Mouse (Mus musculus) stomach, postnatal 0 days (tissue): Measurements from ENCODE around the gene Smoc2. TPM values are rescaled to one million over a fixed set of nuclear protein-coding genes. Genes with fewer than 3 reads are reported as not detected.

Experiments
- ATAC-seq: fragments of 200-750 bp; cut with Nextera tagmentation; 2 replicates; pipeline ENCODE4 v1.8.0; 2017; ENCODE audit not compliant: low FRiP score, low TSS enrichment
- DNase-seq: peaks from one replicate; pipeline ENCODE4 v3.0.0-alpha.2; 2016; ENCODE audit warnings: low spot score
- H3K27ac ChIP-seq: fragments of 300-500 bp; sonication (generic); replicated peaks from 2 replicates; pipeline ENCODE4 v1.5.1; 2014; ENCODE audit warnings: mild to moderate bottlenecking, control low read depth
- H3K27me3 ChIP-seq: fragments of 300-500 bp; sonication (generic); 2 replicates; pipeline ENCODE4 v1.6.1; 2014; ENCODE audit warnings: low read length; ENCODE audit not compliant: control insufficient read depth, insufficient read depth
- H3K36me3 ChIP-seq: fragments of 300-500 bp; sonication (generic); 2 replicates; pipeline ENCODE4 v1.6.1; 2014; ENCODE audit warnings: low read length, mixed read lengths; ENCODE audit not compliant: control insufficient read depth, insufficient read depth
- H3K4me1 ChIP-seq: fragments of 300-500 bp; sonication (generic); replicated peaks from 2 replicates; pipeline ENCODE4 v1.6.1; 2014; ENCODE audit warnings: antibody characterized with exemption; ENCODE audit not compliant: control insufficient read depth, insufficient read depth
- H3K4me2 ChIP-seq: fragments of 300-500 bp; sonication (generic); replicated peaks from 2 replicates; pipeline ENCODE4 v1.6.1; 2014; ENCODE audit warnings: low read depth, mild to moderate bottlenecking, control low read depth, moderate library complexity
- H3K4me3 ChIP-seq: fragments of 300-500 bp; sonication (generic); 2 replicates; pipeline ENCODE4 v1.5.1; 2014; ENCODE audit warnings: low read depth, low read length, control low read depth
- H3K9ac ChIP-seq: fragments of 300-500 bp; sonication (generic); 2 replicates; pipeline ENCODE4 v1.6.1; 2014; ENCODE audit warnings: mild to moderate bottlenecking, low read length, control low read depth, mixed read lengths
- H3K9me3 ChIP-seq: fragments of 300-500 bp; sonication (generic); 2 replicates; pipeline ENCODE4 v1.6.1; 2016; ENCODE audit warnings: low read length; ENCODE audit not compliant: control insufficient read depth
- CTCF ChIP-seq: IDR thresholded peaks from 2 replicates; pipeline ENCODE4 v1.5.1; 2016; ENCODE audit warnings: antibody characterized with exemption, low read depth, mild to moderate bottlenecking, moderate library complexity
- EP300 ChIP-seq: optimal IDR thresholded peaks from 2 replicates; pipeline ENCODE3; 2016; ENCODE audit warnings: antibody characterized with exemption
- whole genome bisulfite sequencing: fragments of 180-500 bp; shearing (Covaris S2); extraction: QIAGEN DNeasy Blood & Tissue Kit; methylation state at CpG from one replicate; pipeline ENCODE4 v1.1.7; 2014; 5-methylcytosine and 5-hydroxymethylcytosine counted together
- polyA plus RNA-seq: library from polyadenylated mRNA; unstranded; fragments of >200 nt; fragmentation: Nextera tagmentation; extraction: Ambion mirVana; gene quantifications from 2 replicates; pipeline ENCODE4 v1.2.1, GENCODE M21; 2015

Smoc2 gene
- polyA plus RNA-seq, 1 experiment from 2014 or later = 59.2 TPM

- TF ChIP-seq EP300 = no peak
- no peak for TF ChIP-seq CTCF
- no peak overlapping the region for H3K27ac ChIP-seq
- 76% methylated on average over 3 of the region's 3 CpGs for WGBS
Observed at GRCm38 (mm10) chr17:14379966-14380365, 100.7 kb downstream of the Smoc2 start.

GRCm38 (mm10) chr17:14380526-14380925, 101.2 kb downstream of the Smoc2 start:
- no peaks in the 10 kb centered on the region for H3K9me3 ChIP-seq
- H3K4me2 ChIP-seq = no peak overlapping the region
- TF ChIP-seq CTCF (no peak), EP300 (no peak)
- no peak for ATAC-seq
- DNase-seq = no peak
- no peak overlapping the region for H3K27ac ChIP-seq
- no peak overlapping the region for H3K4me3 ChIP-seq
- H3K4me1 ChIP-seq = no peaks in the 10 kb centered on the region
- WGBS = 59% methylated on average over 12 of the region's 12 CpGs
- H3K9ac ChIP-seq = no peak overlapping the region
- no peaks in the 10 kb centered on the region for H3K27me3 ChIP-seq
- no peaks in the 10 kb centered on the region for H3K36me3 ChIP-seq

More at GRCm38 (mm10) chr17:14379966-14380365, 100.7 kb downstream of the Smoc2 start:
- no peak overlapping the region for H3K4me2 ChIP-seq
- H3K4me1 ChIP-seq = no peaks in the 10 kb centered on the region
- H3K36me3 ChIP-seq = no peaks in the 10 kb centered on the region
- DNase-seq = no peak
- ATAC-seq = no peak
- no peak overlapping the region for H3K4me3 ChIP-seq
- H3K9ac ChIP-seq = no peak overlapping the region
- H3K27me3 ChIP-seq = no peaks in the 10 kb centered on the region
- H3K9me3 ChIP-seq = no peaks in the 10 kb centered on the region

GRCm38 (mm10) chr17:14381482-14381881, 102.2 kb downstream of the Smoc2 start:
- no peak overlapping the region for H3K9ac ChIP-seq
- no peaks in the 10 kb centered on the region for H3K27me3 ChIP-seq
- no peaks in the 10 kb centered on the region for H3K4me1 ChIP-seq
- DNase-seq (no peak), ATAC-seq (no peak)
- no peak overlapping the region for H3K4me3 ChIP-seq
- H3K9me3 ChIP-seq = no peaks in the 10 kb centered on the region
- WGBS = 35% methylated on average over 7 of the region's 7 CpGs
- TF ChIP-seq EP300 (no peak), CTCF (no peak)
- no peak overlapping the region for H3K4me2 ChIP-seq
- no peak overlapping the region for H3K27ac ChIP-seq
- H3K36me3 ChIP-seq = no peaks in the 10 kb centered on the region

- no peak overlapping the region for H3K27ac ChIP-seq
- WGBS = 75% methylated on average over 4 of the region's 4 CpGs
Observed at GRCm38 (mm10) chr17:14383981-14384380, 104.7 kb downstream of the Smoc2 start.

GRCm38 (mm10) chr17:14384980-14385379, 105.7 kb downstream of the Smoc2 start:
- Histone ChIP-seq H3K9ac (no peak overlapping the region), H3K27me3 (no peaks in the 10 kb centered on the region), H3K36me3 (no peaks in the 10 kb centered on the region), H3K4me1 (no peaks in the 10 kb centered on the region), H3K4me2 (no peak overlapping the region), H3K9me3 (no peaks in the 10 kb centered on the region), H3K27ac (no peak overlapping the region), H3K4me3 (no peak overlapping the region)
- 68% methylated on average over 6 of the region's 6 CpGs for WGBS
- ATAC-seq (no peak), DNase-seq (no peak)
- TF ChIP-seq EP300 = no peak
- TF ChIP-seq CTCF = no peak

More at GRCm38 (mm10) chr17:14383981-14384380, 104.7 kb downstream of the Smoc2 start:
- Histone ChIP-seq H3K9me3 (no peaks in the 10 kb centered on the region), H3K4me2 (no peak overlapping the region), H3K4me3 (no peak overlapping the region), H3K9ac (no peak overlapping the region), H3K27me3 (no peaks in the 10 kb centered on the region), H3K36me3 (no peaks in the 10 kb centered on the region), H3K4me1 (no peaks in the 10 kb centered on the region)
- TF ChIP-seq EP300 (no peak), CTCF (no peak)
- DNase-seq (no peak), ATAC-seq (no peak)

GRCm38 (mm10) chr17:14387261-14387660, 108.0 kb downstream of the Smoc2 start:
- Histone ChIP-seq H3K4me3 (no peak overlapping the region), H3K27ac (no peak overlapping the region), H3K4me1 (no peaks in the 10 kb centered on the region), H3K27me3 (no peaks in the 10 kb centered on the region), H3K36me3 (no peaks in the 10 kb centered on the region), H3K9me3 (no peaks in the 10 kb centered on the region), H3K4me2 (no peak overlapping the region), H3K9ac (no peak overlapping the region)
- DNase-seq (no peak), ATAC-seq (no peak)
- TF ChIP-seq EP300 = no peak
- no peak for TF ChIP-seq CTCF
- 40% methylated on average over 6 of the region's 6 CpGs for whole genome bisulfite sequencing
